Mouse (Mus musculus): ENCODE results near the gene Mrpl1.

GRCm38 (mm10) chr5:96183211-96183610 is 26.1 kb upstream of the Mrpl1 start:
- no peak for TF ChIP-seq CTCF (IDR thresholded peaks at IDR 0.05; ENCODE audit: borderline replicate concordance, insufficient read depth, low read length)
- no peak for TF ChIP-seq POLR2A (IDR thresholded peaks at IDR 0.05; ENCODE audit: low read depth, low read length)
